Mouse (Mus musculus): ENCODE results near the gene Acsbg1. TPM values are rescaled to one million over a fixed set of nuclear protein-coding genes. Genes with fewer than 3 reads are reported as not detected.
"Not testable (repeated sequence)": the region's sequence is repeated elsewhere in the genome, so short reads cannot be mapped to it uniquely, and the experiment has no call there.

Gene Acsbg1
- polyA plus RNA-seq, 1 experiment, result 114 TPM

- H3K4me1 ChIP-seq (ENCODE audit: control insufficient read depth, insufficient read depth, low read length), result peaks cover 6% of the 10 kb centered on the region
- H3K4me3 ChIP-seq (ENCODE audit: control insufficient read depth, low read depth, low read length), result no peak overlapping the region
- no peaks in the 10 kb centered on the region for H3K27me3 ChIP-seq (ENCODE audit: control insufficient read depth, insufficient read depth, low read length)
- no peak overlapping the region for H3K27ac ChIP-seq (ENCODE audit: control insufficient read depth, insufficient read depth, low read depth, low read length)
- TF ChIP-seq POLR2A (IDR thresholded peaks at IDR 0.05; ENCODE audit: control insufficient read depth, low read depth, low read length), result no peak
- TF ChIP-seq CTCF (IDR thresholded peaks at IDR 0.05; ENCODE audit: control insufficient read depth, insufficient read depth, insufficient replicate concordance, low read depth, low read length), result no peak
- H3K36me3 ChIP-seq (ENCODE audit: control insufficient read depth, insufficient read depth, low read length), result no peaks in the 10 kb centered on the region
Measured at GRCm38 (mm10) chr9:54587863-54588262, 73.8 kb downstream of the Acsbg1 start.

GRCm38 (mm10) chr9:54586199-54587061 lies 75.2 kb downstream of the Acsbg1 start, which contains the start of gene Idh3a:
Idh3a (plus strand) TSS chr9:54586334.
- H3K4me3 ChIP-seq (ENCODE audit: control insufficient read depth, low read depth, low read length), result peak within 1 kb of the TSS; percentile 99
- TF ChIP-seq POLR2A (IDR thresholded peaks at IDR 0.05; ENCODE audit: control insufficient read depth, low read depth, low read length) (peak; percentile 77), CTCF (IDR thresholded peaks at IDR 0.05; ENCODE audit: control insufficient read depth, insufficient read depth, insufficient replicate concordance, low read depth, low read length) (no peak)
- H3K27ac ChIP-seq (ENCODE audit: control insufficient read depth, insufficient read depth, low read depth, low read length), result peak within 1 kb of the TSS; percentile 63
- H3K36me3 ChIP-seq (ENCODE audit: control insufficient read depth, insufficient read depth, low read length), result no peaks in the 10 kb centered on the region
- H3K4me1 ChIP-seq (ENCODE audit: control insufficient read depth, insufficient read depth, low read length), result peaks cover 6% of the 10 kb centered on the region
- H3K27me3 ChIP-seq (ENCODE audit: control insufficient read depth, insufficient read depth, low read length), result no peaks in the 10 kb centered on the region

GRCm38 (mm10) chr9:54585839-54586198 lies 75.9 kb downstream of the Acsbg1 start:
- no peak for TF ChIP-seq POLR2A (IDR thresholded peaks at IDR 0.05; ENCODE audit: control insufficient read depth, low read depth, low read length)
- TF ChIP-seq CTCF (IDR thresholded peaks at IDR 0.05; ENCODE audit: control insufficient read depth, insufficient read depth, insufficient replicate concordance, low read depth, low read length), result no peak
- H3K36me3 ChIP-seq (ENCODE audit: control insufficient read depth, insufficient read depth, low read length), result no peaks in the 10 kb centered on the region
- H3K4me1 ChIP-seq (ENCODE audit: control insufficient read depth, insufficient read depth, low read length), result peaks cover 6% of the 10 kb centered on the region
- H3K27ac ChIP-seq (ENCODE audit: control insufficient read depth, insufficient read depth, low read depth, low read length), result no peak overlapping the region
- no peaks in the 10 kb centered on the region for H3K27me3 ChIP-seq (ENCODE audit: control insufficient read depth, insufficient read depth, low read length)
- peak overlapping the region; percentile 45 for H3K4me3 ChIP-seq (ENCODE audit: control insufficient read depth, low read depth, low read length)

- H3K36me3 ChIP-seq (ENCODE audit: control insufficient read depth, insufficient read depth, low read length); H3K4me1 ChIP-seq (ENCODE audit: control insufficient read depth, insufficient read depth, low read length); H3K27me3 ChIP-seq (ENCODE audit: control insufficient read depth, insufficient read depth, low read length); H3K27ac ChIP-seq (ENCODE audit: control insufficient read depth, insufficient read depth, low read depth, low read length); H3K4me3 ChIP-seq (ENCODE audit: control insufficient read depth, low read depth, low read length): not testable (repeated sequence)
Measured at GRCm38 (mm10) chr9:54584127-54584526, 77.5 kb downstream of the Acsbg1 start.

DNA sequence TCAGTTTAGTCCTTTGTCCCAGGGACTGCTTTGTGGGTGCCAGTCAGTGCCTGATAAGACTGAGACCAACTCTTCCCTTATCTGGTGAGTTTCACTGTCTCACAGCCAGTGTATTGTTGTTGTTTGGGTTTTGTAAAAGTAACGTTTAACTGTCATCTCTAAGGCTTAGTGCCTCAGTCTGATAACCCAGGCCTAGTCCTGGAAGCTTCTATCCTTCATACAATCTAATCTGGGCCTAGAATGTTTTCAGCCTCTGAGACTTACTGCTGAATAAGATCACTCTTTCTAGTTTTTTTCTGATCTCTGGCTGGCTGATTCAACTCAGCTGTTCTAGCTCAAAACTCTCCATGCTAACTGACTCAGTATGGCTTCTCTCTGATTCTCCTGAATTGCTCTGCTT lies 78.0 kb downstream of the Acsbg1 start:
- H3K27ac ChIP-seq (ENCODE audit: control insufficient read depth, insufficient read depth, low read depth, low read length), result no peak overlapping the region
- no peak overlapping the region for H3K4me3 ChIP-seq (ENCODE audit: control insufficient read depth, low read depth, low read length)
- H3K36me3 ChIP-seq (ENCODE audit: control insufficient read depth, insufficient read depth, low read length), result no peaks in the 10 kb centered on the region
- no peak for TF ChIP-seq POLR2A (IDR thresholded peaks at IDR 0.05; ENCODE audit: control insufficient read depth, low read depth, low read length)
- no peak for TF ChIP-seq CTCF (IDR thresholded peaks at IDR 0.05; ENCODE audit: control insufficient read depth, insufficient read depth, insufficient replicate concordance, low read depth, low read length)
- H3K4me1 ChIP-seq (ENCODE audit: control insufficient read depth, insufficient read depth, low read length), result peaks cover 6% of the 10 kb centered on the region
- no peaks in the 10 kb centered on the region for H3K27me3 ChIP-seq (ENCODE audit: control insufficient read depth, insufficient read depth, low read length)

GRCm38 (mm10) chr9:54571130-54571839 lies 90.4 kb downstream of the Acsbg1 start:
- TF ChIP-seq POLR2A (IDR thresholded peaks at IDR 0.05; ENCODE audit: control insufficient read depth, low read depth, low read length) (no peak), CTCF (IDR thresholded peaks at IDR 0.05; ENCODE audit: control insufficient read depth, insufficient read depth, insufficient replicate concordance, low read depth, low read length) (no peak)

GRCm38 (mm10) chr9:54568732-54569131 lies 92.9 kb downstream of the Acsbg1 start:
- TF ChIP-seq CTCF (IDR thresholded peaks at IDR 0.05; ENCODE audit: control insufficient read depth, insufficient read depth, insufficient replicate concordance, low read depth, low read length) (no peak), POLR2A (IDR thresholded peaks at IDR 0.05; ENCODE audit: control insufficient read depth, low read depth, low read length) (no peak)
- Histone ChIP-seq H3K4me3 (ENCODE audit: control insufficient read depth, low read depth, low read length) (no peak overlapping the region), H3K4me1 (ENCODE audit: control insufficient read depth, insufficient read depth, low read length) (no peaks in the 10 kb centered on the region), H3K27ac (ENCODE audit: control insufficient read depth, insufficient read depth, low read depth, low read length) (no peak overlapping the region), H3K27me3 (ENCODE audit: control insufficient read depth, insufficient read depth, low read length) (no peaks in the 10 kb centered on the region), H3K36me3 (ENCODE audit: control insufficient read depth, insufficient read depth, low read length) (no peaks in the 10 kb centered on the region)

More at GRCm38 (mm10) chr9:54571130-54571839, 90.4 kb downstream of the Acsbg1 start:
- H3K36me3 ChIP-seq (ENCODE audit: control insufficient read depth, insufficient read depth, low read length), result no peaks in the 10 kb centered on the region
- no peaks in the 10 kb centered on the region for H3K4me1 ChIP-seq (ENCODE audit: control insufficient read depth, insufficient read depth, low read length)
- no peaks in the 10 kb centered on the region for H3K27me3 ChIP-seq (ENCODE audit: control insufficient read depth, insufficient read depth, low read length)
- no peak overlapping the region for H3K4me3 ChIP-seq (ENCODE audit: control insufficient read depth, low read depth, low read length)
- no peak overlapping the region for H3K27ac ChIP-seq (ENCODE audit: control insufficient read depth, insufficient read depth, low read depth, low read length)
